Mouse (Mus musculus) hindbrain, embryonic 16.5 days (tissue): ENCODE results near the gene Fbxl2. TPM values are rescaled to one million over a fixed set of nuclear protein-coding genes. Genes with fewer than 3 reads are reported as not detected.

Experiments
- ATAC-seq: fragments of 200-750 bp; cut with Nextera tagmentation; 2 replicates; pipeline ENCODE4 v1.8.0; 2017; ENCODE audit warnings: moderate TSS enrichment, moderate library complexity
- H3K27ac ChIP-seq: fragments of 300-500 bp; sonication (generic); 2 replicates; pipeline ENCODE4 v1.5.1; 2014; ENCODE audit warnings: low read depth, mild to moderate bottlenecking, control low read depth, low read length, moderate library complexity
- H3K27me3 ChIP-seq: fragments of 300-500 bp; sonication (generic); replicated peaks from 2 replicates; pipeline ENCODE4 v1.6.1; 2014; ENCODE audit warnings: low read length; ENCODE audit not compliant: control insufficient read depth, insufficient read depth
- H3K36me3 ChIP-seq: fragments of 300-500 bp; sonication (generic); 2 replicates; pipeline ENCODE4 v1.6.1; 2014; ENCODE audit warnings: mild to moderate bottlenecking, low read length, moderate library complexity, mixed read lengths; ENCODE audit not compliant: control insufficient read depth, insufficient read depth
- H3K4me1 ChIP-seq: fragments of 300-500 bp; sonication (generic); 2 replicates; pipeline ENCODE4 v1.6.1; 2014; ENCODE audit warnings: low read depth, low read length; ENCODE audit not compliant: control insufficient read depth, insufficient read depth
- H3K4me2 ChIP-seq: fragments of 300-500 bp; sonication (generic); 2 replicates; pipeline ENCODE4 v1.6.1; 2014; ENCODE audit warnings: mild to moderate bottlenecking, low read length, control low read depth, moderate library complexity
- H3K4me3 ChIP-seq: fragments of 300-500 bp; sonication (generic); 2 replicates; pipeline ENCODE4 v1.5.1; 2014; ENCODE audit warnings: mild to moderate bottlenecking, low read length, control low read depth, moderate library complexity
- H3K9ac ChIP-seq: fragments of 300-500 bp; sonication (generic); 2 replicates; pipeline ENCODE4 v1.6.1; 2014; ENCODE audit warnings: low read depth, mild to moderate bottlenecking, control low read depth, low read length, moderate library complexity
- H3K9me3 ChIP-seq: fragments of 300-500 bp; sonication (generic); 2 replicates; pipeline ENCODE4 v1.6.1; 2014; ENCODE audit warnings: mild to moderate bottlenecking, low read length, moderate library complexity; ENCODE audit not compliant: control insufficient read depth
- WGBS: fragments of 180-500 bp; shearing (Covaris S2); extraction: QIAGEN DNeasy Blood & Tissue Kit; methylation state at CpG from one replicate; pipeline ENCODE4 v1.1.7; 2014; 5-methylcytosine and 5-hydroxymethylcytosine counted together
- polyA plus RNA-seq: library from polyadenylated mRNA; unstranded; fragments of >200 nt; fragmentation: Nextera tagmentation; extraction: Ambion mirVana; gene quantifications from 2 replicates; pipeline ENCODE4 v1.2.1, GENCODE M21; 2015

Fbxl2 gene
- polyA plus RNA-seq, 1 experiment from 2014 or later: 29.3 TPM

GRCm38 (mm10) chr9:114057090-114057796, 11.3 kb upstream of the Fbxl2 start, which contains the start of gene Susd5:
Gene Susd5 (plus strand): TSS chr9:114057140.
- Histone ChIP-seq H3K36me3 (no peaks in the 10 kb centered on the region), H3K27ac (no peak within 1 kb of the TSS), H3K4me3 (peak within 1 kb of the TSS; percentile 62), H3K27me3 (peaks cover 21% of the 10 kb centered on the region), H3K9ac (peak within 1 kb of the TSS; percentile 70), H3K4me1 (peaks cover 9% of the 10 kb centered on the region), H3K9me3 (no peaks in the 10 kb centered on the region), H3K4me2 (peak within 1 kb of the TSS; percentile 89)
- ATAC-seq: peak; percentile 65
- WGBS: under 1% methylated on average over 47 of the region's 60 CpGs

GRCm38 (mm10) chr9:114052866-114053265, 6.9 kb upstream of the Fbxl2 start:
- peaks cover 12% of the 10 kb centered on the region for H3K27me3 ChIP-seq
- H3K36me3 ChIP-seq: no peaks in the 10 kb centered on the region
- H3K9ac ChIP-seq: no peak overlapping the region
- 82% methylated on average over 6 of the region's 6 CpGs for WGBS
- ATAC-seq: no peak
- H3K27ac ChIP-seq: no peak overlapping the region
- no peak overlapping the region for H3K4me3 ChIP-seq
- peaks cover 9% of the 10 kb centered on the region for H3K4me1 ChIP-seq
- H3K9me3 ChIP-seq: 0 out of 2 replicates have a peak, but pooled peaks cover 3% of the 10 kb centered on the region
- H3K4me2 ChIP-seq: no peak overlapping the region

DNA sequence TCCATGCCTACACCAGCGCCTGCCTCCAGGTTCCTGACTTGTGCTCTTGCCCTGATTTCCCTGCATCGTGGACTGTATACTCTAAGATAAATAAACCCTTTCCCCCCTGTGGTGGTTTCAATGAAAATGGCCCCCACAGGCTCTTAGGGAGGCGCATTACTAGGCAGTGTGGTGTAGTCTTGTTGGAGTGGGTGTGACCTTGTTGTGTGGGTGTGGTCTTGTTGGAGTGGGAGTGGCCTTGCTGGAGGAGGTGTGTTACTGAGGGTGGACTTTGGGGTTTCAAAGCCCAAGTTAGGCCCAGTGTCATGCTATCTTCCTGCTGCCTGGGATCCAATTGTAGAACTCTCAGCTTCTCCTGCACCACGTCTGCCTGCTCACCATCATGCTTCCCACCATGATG, 6.0 kb upstream of the Fbxl2 start:
- WGBS: 80% methylated on average over 4 of the region's 4 CpGs
- H3K4me2 ChIP-seq: no peak overlapping the region
- H3K4me3 ChIP-seq: no peak overlapping the region
- no peak overlapping the region for H3K9ac ChIP-seq
- 0 out of 2 replicates have a peak, but pooled peaks cover 3% of the 10 kb centered on the region for H3K9me3 ChIP-seq
- H3K27me3 ChIP-seq: peaks cover 7% of the 10 kb centered on the region; the same call in 1 of the 2 replicates
- ATAC-seq: no peak
- H3K36me3 ChIP-seq: no peaks in the 10 kb centered on the region
- H3K4me1 ChIP-seq: peaks cover 2% of the 10 kb centered on the region
- no peak overlapping the region for H3K27ac ChIP-seq

DNA sequence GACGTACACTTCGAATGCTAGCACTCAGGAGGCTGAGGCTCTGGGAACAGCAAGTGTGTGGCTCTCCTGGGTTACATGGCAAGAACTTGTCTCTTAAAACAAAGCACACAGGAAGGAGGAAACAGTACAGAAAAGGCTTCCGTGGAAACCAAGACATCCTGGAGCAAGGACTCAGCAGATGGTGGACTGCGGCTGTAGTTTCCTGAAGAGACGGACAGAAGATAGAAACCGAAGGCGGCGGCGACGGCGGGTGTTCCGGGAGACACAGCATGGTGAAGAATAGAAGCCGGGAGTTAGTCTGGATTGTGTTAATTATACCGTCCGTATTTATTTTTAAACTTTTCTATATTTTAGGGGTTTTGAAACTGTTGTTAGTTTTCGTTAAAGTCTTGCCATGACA, 4.8 kb upstream of the Fbxl2 start:
- no peak for ATAC-seq
- peaks cover 2% of the 10 kb centered on the region; the same call in 1 of the 2 replicates for H3K27me3 ChIP-seq
- H3K4me3 ChIP-seq: no peak overlapping the region
- no peak overlapping the region for H3K9ac ChIP-seq
- H3K27ac ChIP-seq: no peak overlapping the region
- no peaks in the 10 kb centered on the region for H3K4me1 ChIP-seq
- WGBS: 88% methylated on average over 16 of the region's 16 CpGs
- no peak overlapping the region for H3K4me2 ChIP-seq
- 0 out of 2 replicates have a peak, but pooled peaks cover 3% of the 10 kb centered on the region for H3K9me3 ChIP-seq
- no peaks in the 10 kb centered on the region for H3K36me3 ChIP-seq

DNA sequence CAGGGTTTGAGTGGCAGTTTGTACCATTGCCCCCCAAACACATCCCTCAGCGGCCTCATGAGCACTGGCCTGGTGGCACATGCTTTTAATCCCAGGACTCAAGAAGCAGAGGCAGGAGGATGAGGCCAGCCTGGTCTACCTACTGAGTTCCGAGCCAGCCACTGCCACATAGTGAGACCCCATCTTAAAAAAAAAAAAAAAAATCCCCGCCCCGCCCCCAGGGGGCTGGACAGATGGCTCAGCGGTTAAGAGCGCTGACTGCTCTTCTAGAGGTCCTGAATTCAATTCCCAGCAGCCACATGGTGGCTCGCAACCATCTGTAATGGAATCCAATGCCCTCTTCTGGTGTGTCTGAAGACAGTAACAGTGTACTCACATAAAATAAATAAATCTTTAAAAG, 4.1 kb upstream of the Fbxl2 start:
- no peak overlapping the region for H3K27ac ChIP-seq
- no peak overlapping the region for H3K4me3 ChIP-seq
- 85% methylated on average over 7 of the region's 7 CpGs for WGBS
- H3K9me3 ChIP-seq: 0 out of 2 replicates have a peak, but pooled peaks cover 3% of the 10 kb centered on the region
- H3K36me3 ChIP-seq: no peaks in the 10 kb centered on the region
- H3K27me3 ChIP-seq: peaks cover under 1% of the 10 kb centered on the region; the same call in 1 of the 2 replicates
- H3K4me2 ChIP-seq: no peak overlapping the region
- ATAC-seq: no peak
- no peak overlapping the region for H3K9ac ChIP-seq
- no peaks in the 10 kb centered on the region for H3K4me1 ChIP-seq

DNA sequence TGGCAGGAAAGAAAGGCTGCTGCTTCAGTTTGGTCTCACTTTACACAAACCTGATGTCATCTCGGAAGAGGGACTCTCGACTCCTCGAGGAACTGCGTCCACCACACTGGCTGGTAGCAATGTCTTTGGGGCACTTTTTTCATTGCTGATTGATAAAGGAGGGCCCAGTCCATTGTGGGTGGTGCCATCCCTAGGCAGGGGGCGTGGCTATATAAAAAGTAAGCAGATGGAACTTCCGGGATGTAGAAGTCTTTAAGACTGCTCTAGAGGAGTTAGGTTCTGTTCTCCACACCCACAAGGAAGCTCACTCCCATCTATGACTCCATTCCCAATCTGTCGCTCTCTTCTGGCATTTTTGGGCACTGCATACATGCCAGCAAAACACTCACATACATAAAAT, 685 bp upstream of the Fbxl2 start:
- H3K4me3 ChIP-seq: no peak overlapping the region
- H3K9me3 ChIP-seq: 0 out of 2 replicates have a peak, but pooled peaks cover 3% of the 10 kb centered on the region
- no peak overlapping the region for H3K4me2 ChIP-seq
- no peak overlapping the region for H3K27ac ChIP-seq
- H3K9ac ChIP-seq: no peak overlapping the region
- no peaks in the 10 kb centered on the region for H3K4me1 ChIP-seq
- H3K36me3 ChIP-seq: no peaks in the 10 kb centered on the region
- H3K27me3 ChIP-seq: no peaks in the 10 kb centered on the region
- no peak for ATAC-seq
- WGBS: 92% methylated on average over 7 of the region's 7 CpGs

DNA sequence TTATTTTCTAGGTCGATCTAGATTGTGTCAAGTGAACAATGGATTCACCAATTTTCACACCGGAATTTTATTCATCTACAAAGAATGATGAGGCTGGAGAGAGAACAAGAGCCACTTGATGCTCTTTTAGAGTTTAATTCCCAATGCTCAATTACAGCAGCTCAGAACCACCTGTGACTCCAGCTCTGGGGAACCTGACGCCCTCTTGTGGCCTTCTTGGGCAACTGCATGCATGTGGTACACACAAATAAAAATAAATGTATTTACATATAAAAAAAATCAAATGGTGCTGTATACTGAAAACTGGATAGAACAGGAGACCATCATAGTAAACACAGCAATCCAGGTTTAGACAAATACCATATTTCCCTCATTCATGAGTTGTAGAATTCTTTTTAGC, 1.5 kb downstream of the Fbxl2 start:
- 63% methylated on average over 3 of the region's 3 CpGs for WGBS
- no peak overlapping the region for H3K4me2 ChIP-seq
- H3K27me3 ChIP-seq: no peaks in the 10 kb centered on the region

DNA sequence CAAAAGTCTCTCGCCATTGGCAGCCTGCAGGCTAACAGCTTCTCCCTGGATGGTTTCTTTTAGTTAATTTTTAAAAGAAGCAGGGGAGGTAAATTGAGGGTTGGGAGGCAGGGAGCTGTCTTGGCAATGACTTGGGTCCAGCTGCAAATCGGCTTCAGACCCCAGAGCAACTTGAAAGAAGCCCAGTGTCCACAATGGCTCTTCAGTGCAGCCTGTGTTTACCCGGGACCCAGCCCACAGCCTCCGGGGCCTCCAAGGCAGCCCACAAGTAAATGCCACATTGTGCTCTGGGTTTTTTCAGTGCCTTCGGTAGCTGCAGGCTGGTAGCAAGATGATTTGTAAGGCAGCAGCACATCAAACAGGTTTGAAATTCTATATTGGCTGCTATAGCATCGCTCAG, 3.5 kb downstream of the Fbxl2 start:
- ATAC-seq: peak; percentile 81
- H3K4me2 ChIP-seq: no peak overlapping the region
- H3K27me3 ChIP-seq: no peaks in the 10 kb centered on the region
- no peaks in the 10 kb centered on the region for H3K36me3 ChIP-seq
- no peak overlapping the region for H3K4me3 ChIP-seq
- 48% methylated on average over 6 of the region's 6 CpGs for WGBS
- no peak overlapping the region for H3K9ac ChIP-seq
- no peaks in the 10 kb centered on the region for H3K4me1 ChIP-seq
- no peaks in the 10 kb centered on the region for H3K9me3 ChIP-seq
- H3K27ac ChIP-seq: no peak overlapping the region

More for the DNA sequence above, 1.5 kb downstream of the Fbxl2 start:
- Histone ChIP-seq H3K4me3 (no peak overlapping the region), H3K27ac (no peak overlapping the region), H3K4me1 (no peaks in the 10 kb centered on the region), H3K9ac (no peak overlapping the region), H3K9me3 (0 out of 2 replicates have a peak, but pooled peaks cover under 1% of the 10 kb centered on the region), H3K36me3 (no peaks in the 10 kb centered on the region)
- no peak for ATAC-seq

DNA sequence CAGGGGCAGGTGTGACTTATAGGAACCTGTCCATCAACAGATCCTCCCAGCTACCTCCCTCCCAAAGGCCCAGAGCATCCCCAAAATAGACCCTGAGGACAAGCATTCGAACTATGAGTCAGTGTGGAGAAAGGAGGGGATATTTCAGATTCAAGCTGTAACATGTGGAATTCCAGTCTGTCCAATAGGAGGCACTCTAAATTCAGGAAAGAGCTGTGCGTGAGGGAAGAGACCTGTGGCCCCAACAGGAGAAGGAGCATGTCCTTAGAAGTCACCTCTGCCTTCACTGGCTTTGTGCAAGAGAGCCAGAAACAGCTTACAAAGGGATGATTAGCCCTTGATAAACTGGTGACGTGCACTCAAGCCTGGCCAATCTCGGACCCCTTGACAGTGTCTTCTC, 5.0 kb downstream of the Fbxl2 start:
- Histone ChIP-seq H3K9me3 (no peaks in the 10 kb centered on the region), H3K36me3 (no peaks in the 10 kb centered on the region), H3K9ac (no peak overlapping the region), H3K27me3 (no peaks in the 10 kb centered on the region), H3K4me3 (no peak overlapping the region), H3K4me2 (no peak overlapping the region), H3K27ac (no peak overlapping the region), H3K4me1 (no peaks in the 10 kb centered on the region)
- no peak for ATAC-seq
- WGBS: 82% methylated on average over 4 of the region's 4 CpGs
